Mouse (Mus musculus) MEL (cell line): ENCODE data around the gene Sept9. TPM values are rescaled to one million over a fixed set of nuclear protein-coding genes. Genes with fewer than 3 reads are reported as not detected.
A peak's percentile ranks its signal among the peaks of the same experiment; 100 is the strongest.

Experiments
- DNase-seq: peaks from one replicate; pipeline ENCODE4 v3.0.0; 2011; ENCODE audit warnings: low read depth, low spot score
- H3K27ac ChIP-seq: 2 replicates; pipeline ENCODE4 v1.5.1; 2012; ENCODE audit warnings: low read depth, mild to moderate bottlenecking, control low read depth, low read length, moderate library complexity; ENCODE audit not compliant: control insufficient read depth
- H3K27me3 ChIP-seq, 2 experiments: fragments of 150-350 bp in 1 of 2; sonication (generic) in 1 of 2; 2 replicates each; pipeline ENCODE4 v1.6.1; 2012; ENCODE audit warnings: low read length in 2 of 2, mild to moderate bottlenecking in 2 of 2, improper control_type of control experiment in 1 of 2, moderate library complexity in 1 of 2; ENCODE audit not compliant: insufficient read depth in 2 of 2, control insufficient read depth in 1 of 2
- H3K36me3 ChIP-seq, 2 experiments: 2 replicates each; pipeline ENCODE4 v1.6.1; 2012 to 2014; ENCODE audit warnings: low read length in 2 of 2, improper control_type of control experiment in 1 of 2, inconsistent platforms in 1 of 2, mild to moderate bottlenecking in 1 of 2; ENCODE audit not compliant: insufficient read depth in 2 of 2, control insufficient read depth in 1 of 2
- H3K4me1 ChIP-seq, 2 experiments: fragments of 150-350 bp in 1 of 2; sonication (generic) in 1 of 2; 2 replicates each; pipeline ENCODE4 v1.6.1; 2012; ENCODE audit warnings: low read length in 2 of 2, improper control_type of control experiment in 1 of 2, mild to moderate bottlenecking in 1 of 2; ENCODE audit not compliant: insufficient read depth in 2 of 2, control insufficient read depth in 1 of 2
- H3K4me3 ChIP-seq, 2 experiments: fragments of 150-350 bp in 1 of 2; sonication (generic) in 1 of 2; 2 replicates each; pipeline ENCODE4 v1.5.1; 2012; ENCODE audit warnings: low read depth in 2 of 2, low read length in 2 of 2, mild to moderate bottlenecking in 2 of 2, moderate library complexity in 2 of 2, control low read depth in 1 of 2, improper control_type of control experiment in 1 of 2; ENCODE audit not compliant: control insufficient read depth in 1 of 2, insufficient read depth in 1 of 2
- H3K79me2 ChIP-seq: 2 replicates; pipeline ENCODE4 v1.6.1; 2012; ENCODE audit warnings: mild to moderate bottlenecking, low read length, moderate library complexity; ENCODE audit not compliant: control insufficient read depth, poor library complexity, insufficient read depth
- H3K9ac ChIP-seq: 2 replicates; pipeline ENCODE4 v1.6.1; 2012; ENCODE audit warnings: low read depth, mild to moderate bottlenecking, control low read depth, low read length, moderate library complexity; ENCODE audit not compliant: control insufficient read depth, poor library complexity, severe bottlenecking
- H3K9me3 ChIP-seq: fragments of 150-350 bp; sonication (generic); replicated peaks from 2 replicates; pipeline ENCODE4 v1.6.1; 2012; ENCODE audit warnings: mild to moderate bottlenecking, low read length, improper control_type of control experiment, moderate library complexity; ENCODE audit not compliant: insufficient read depth
- CHD2 ChIP-seq: IDR thresholded peaks from 2 replicates; pipeline ENCODE4 v1.6.1; 2011; ENCODE audit warnings: low read length, improper control_type of control experiment
- E2F4 ChIP-seq: IDR thresholded peaks from 2 replicates; pipeline ENCODE4 v1.6.1; 2011; ENCODE audit warnings: low read depth, low read length, improper control_type of control experiment, borderline replicate concordance
- MAFK ChIP-seq: IDR thresholded peaks from 2 replicates; pipeline ENCODE4 v1.6.1; 2011; ENCODE audit warnings: low read depth, mild to moderate bottlenecking, low read length, improper control_type of control experiment, borderline replicate concordance
- MAX ChIP-seq: IDR thresholded peaks from 2 replicates; pipeline ENCODE4 v1.6.1; 2011; ENCODE audit warnings: low read length, improper control_type of control experiment
- MAZ ChIP-seq: IDR thresholded peaks from 2 replicates; pipeline ENCODE4 v1.6.1; 2012; ENCODE audit warnings: low read depth, mild to moderate bottlenecking, inconsistent platforms, low read length, improper control_type of control experiment
- POLR2AphosphoS2 ChIP-seq: IDR thresholded peaks from 2 replicates; pipeline ENCODE4 v1.6.1; 2011; ENCODE audit warnings: low read length, improper control_type of control experiment
- TBP ChIP-seq: IDR thresholded peaks from 2 replicates; pipeline ENCODE4 v1.8.0; 2011; ENCODE audit warnings: low read depth, low read length, improper control_type of control experiment
- USF1 ChIP-seq: IDR thresholded peaks from 2 replicates; pipeline ENCODE4 v1.6.1; 2014; ENCODE audit warnings: low read depth, mild to moderate bottlenecking, inconsistent platforms, low read length, improper control_type of control experiment, moderate library complexity
- polyA plus RNA-seq, 2 experiments: library from polyadenylated mRNA; stranded (reverse) in 1 of 2; unstranded in 1 of 2; fragments of >175 nt in 1 of 2; fragments of >200 nt in 1 of 2; gene quantifications; 2 replicates each; pipeline versions ENCODE4 v1.2.1 to v1.2.4; 2012; ENCODE audit warnings: low replicate concordance in 2 of 2, low read depth in 1 of 2; ENCODE audit not compliant: insufficient read length in 2 of 2, insufficient read depth in 1 of 2, missing spikeins in 1 of 2
- total RNA-seq: library from RNA; depleted of rRNA; stranded (reverse); fragments of 300-350 nt; gene quantifications from 2 replicates; pipeline ENCODE4 v1.2.3, GENCODE M21; 2012

The Sept9 gene
- total and polyA plus RNA-seq, 3 experiments, result 49.7 to 196 (median 163) TPM

DNA sequence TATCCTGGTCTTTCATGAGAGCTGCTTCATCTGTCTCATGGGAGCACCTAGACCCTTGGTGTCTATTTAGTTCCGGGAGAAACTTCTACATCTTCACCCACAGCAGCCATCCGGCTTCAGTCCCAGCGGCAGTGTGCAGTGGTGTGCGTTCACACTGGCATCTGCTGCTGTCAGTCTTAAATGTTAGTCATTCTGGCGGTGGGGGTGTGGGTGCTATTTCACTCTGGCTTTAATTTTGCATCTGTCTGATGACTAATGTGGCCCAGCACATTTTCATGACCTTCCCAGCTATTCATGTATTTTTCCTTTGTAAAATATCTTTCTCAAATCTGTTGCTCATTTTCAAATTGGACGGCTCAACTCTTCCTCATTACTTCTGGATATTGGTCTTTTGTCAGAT, 40.2 kb downstream of the Sept9 start:
- peaks cover 0 to 29% of the 10 kb centered on the region in 2 experiments; a peak in 2 of 4 replicates for H3K36me3 ChIP-seq
- no peak overlapping the region for H3K27ac ChIP-seq
- peaks cover 17 to 35% of the 10 kb centered on the region in 2 experiments for H3K4me1 ChIP-seq
- no peak overlapping the region for H3K4me3 ChIP-seq
- TF ChIP-seq CHD2 (no peak), MAX (no peak), MAZ (no peak), E2F4 (no peak), POLR2AphosphoS2 (no peak), USF1 (no peak), TBP (no peak)
- peaks cover 0 to 2% of the 10 kb centered on the region in 2 experiments; a peak in 1 of 4 replicates for H3K27me3 ChIP-seq
- H3K9me3 ChIP-seq, result no peaks in the 10 kb centered on the region
- H3K9ac ChIP-seq, result no peak overlapping the region
- no peaks in the 10 kb centered on the region for H3K79me2 ChIP-seq
- no peak for DNase-seq

DNA sequence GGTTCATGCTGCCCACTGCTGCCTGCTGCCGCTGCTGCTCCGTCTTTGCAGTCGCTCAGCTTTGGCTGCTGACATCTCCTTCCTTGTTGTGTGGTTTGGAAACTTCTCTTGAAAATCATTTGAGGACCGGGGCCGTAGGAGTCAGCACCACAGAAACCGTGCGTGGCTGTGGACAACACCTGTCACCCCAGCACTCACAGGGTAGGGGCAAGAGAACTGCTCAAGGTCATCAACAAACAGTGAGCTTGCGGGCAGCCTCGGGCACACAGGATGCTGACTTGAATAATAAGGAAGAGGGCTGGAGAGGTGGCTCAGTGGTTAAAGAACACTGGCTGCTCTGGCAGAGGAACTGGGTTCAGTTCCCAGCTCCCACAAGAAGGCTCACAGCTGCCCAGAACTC, 40.9 kb downstream of the Sept9 start:
- Histone ChIP-seq H3K36me3 (peaks cover 0 to 27% of the 10 kb centered on the region in 2 experiments; a peak in 2 of 4 replicates), H3K9me3 (no peaks in the 10 kb centered on the region), H3K4me1 (peaks cover 17 to 35% of the 10 kb centered on the region in 2 experiments), H3K4me3 (no peak overlapping the region), H3K79me2 (no peaks in the 10 kb centered on the region), H3K9ac (no peak overlapping the region), H3K27me3 (no peaks in the 10 kb centered on the region), H3K27ac (no peak overlapping the region)
- no peak for DNase-seq
- TF ChIP-seq POLR2AphosphoS2, result no peak
- 0 out of 2 replicates have a peak, but pooled peaks have one; percentile 8 for TF ChIP-seq TBP

DNA sequence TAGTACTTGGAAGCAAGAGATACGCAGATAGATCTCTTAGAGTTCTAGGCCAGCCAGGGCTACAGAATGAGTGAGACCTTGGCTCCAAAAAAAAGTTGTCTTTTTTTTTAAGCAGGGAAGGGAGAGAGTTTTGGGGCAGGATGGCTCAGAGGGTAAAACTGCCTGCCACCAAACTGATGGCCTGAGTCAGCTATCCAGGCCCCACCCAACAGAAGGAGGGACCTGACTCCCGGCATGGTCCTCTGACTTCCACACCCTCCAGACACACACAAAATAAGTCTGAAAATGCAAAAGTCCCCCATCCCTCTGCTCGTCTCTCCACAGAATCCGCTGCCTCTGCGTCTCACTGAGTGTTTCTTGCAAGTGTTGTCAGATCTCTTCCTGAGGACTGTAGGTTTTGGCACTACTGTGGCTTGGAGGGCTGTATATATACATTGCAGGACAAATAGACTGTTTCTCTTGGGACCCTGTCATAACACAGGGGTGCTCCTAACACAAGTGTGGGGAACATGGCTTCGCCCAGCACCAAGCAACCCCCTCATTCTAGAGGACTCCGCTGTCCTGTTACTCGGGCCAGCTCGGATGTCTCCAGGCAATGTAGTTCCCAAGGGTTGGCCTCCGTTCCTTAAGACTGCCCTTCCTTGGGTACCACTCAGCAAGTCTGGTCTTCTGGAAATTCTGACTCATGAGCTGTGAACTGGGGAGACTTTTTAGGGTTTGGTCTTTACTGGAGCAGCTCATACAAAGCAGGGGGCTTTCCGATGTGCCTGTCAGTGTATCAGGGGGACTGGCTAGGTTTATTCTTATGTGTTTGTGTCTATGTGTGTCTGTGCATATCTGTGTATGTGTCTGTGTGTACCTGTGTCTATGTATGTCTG, 41.6 kb downstream of the Sept9 start:
- Histone ChIP-seq H3K27ac (no peak overlapping the region), H3K79me2 (no peaks in the 10 kb centered on the region), H3K4me3 (no peak overlapping the region), H3K9me3 (no peaks in the 10 kb centered on the region), H3K4me1 (peaks cover 17 to 36% of the 10 kb centered on the region in 2 experiments), H3K9ac (no peak overlapping the region), H3K27me3 (no peaks in the 10 kb centered on the region), H3K36me3 (peaks cover 0 to 27% of the 10 kb centered on the region in 2 experiments; a peak in 2 of 4 replicates)
- no peak for DNase-seq
- TF ChIP-seq TBP (0 out of 2 replicates have a peak, but pooled peaks have one; percentile 2), MAFK (no peak)
